ENCODE assay signal across 35 mouse cellular contexts in genomic region chr14:99431697-99432096, GRCm38 (mm10).
"Had no signal": no experiment of that assay in that cellular context is flagged by ENCODE, and none has a peak within 500 bp of the region (broad histone marks: within the 10 kb centered on the region; RNA-seq: fewer than 3 reads in every experiment).

No protein-coding gene starts in this region.

- H3K27me3 ChIP-seq: heart, embryonic 12.5 days; heart, embryonic 13.5 days; heart, embryonic 15.5 days; hindbrain, embryonic 12.5 days; hindbrain, embryonic 13.5 days; hindbrain, embryonic 15.5 days; intestine, embryonic 15.5 days; kidney, embryonic 15.5 days had no signal

- H3K4me3 ChIP-seq: heart, embryonic 10.5 days; heart, embryonic 12.5 days; heart, embryonic 13.5 days; heart, embryonic 15.5 days; hindbrain, embryonic 10.5 days; hindbrain, embryonic 12.5 days; hindbrain, embryonic 13.5 days; hindbrain, embryonic 15.5 days; intestine, embryonic 15.5 days; kidney, embryonic 15.5 days; layer of hippocampus, adult 2 months had no signal

- H3K4me1 ChIP-seq: heart, embryonic 10.5 days; heart, embryonic 12.5 days; heart, embryonic 13.5 days; heart, embryonic 15.5 days; hindbrain, embryonic 10.5 days; hindbrain, embryonic 12.5 days; hindbrain, embryonic 13.5 days; hindbrain, embryonic 15.5 days; intestine, embryonic 15.5 days; kidney, embryonic 15.5 days had no signal

- H3K36me3 ChIP-seq: heart, embryonic 10.5 days; heart, embryonic 12.5 days; heart, embryonic 13.5 days; heart, embryonic 15.5 days; hindbrain, embryonic 10.5 days; hindbrain, embryonic 12.5 days; hindbrain, embryonic 13.5 days; hindbrain, embryonic 15.5 days; intestine, embryonic 15.5 days; kidney, embryonic 15.5 days had no signal

- ATAC-seq: hindbrain, embryonic 16.5 days; hindbrain, postnatal 0 days; inflammation-experienced regulatory T-cells, adult 6 months; intestine, embryonic 15.5 days; intestine, embryonic 16.5 days; intestine, postnatal 0 days had no signal

- H3K9me3 ChIP-seq: heart, embryonic 10.5 days; heart, embryonic 12.5 days; heart, embryonic 13.5 days; heart, embryonic 15.5 days; hindbrain, embryonic 10.5 days; hindbrain, embryonic 12.5 days; hindbrain, embryonic 13.5 days; hindbrain, embryonic 15.5 days; intestine, embryonic 15.5 days; kidney, embryonic 15.5 days had no signal

- H3K4me2 ChIP-seq: heart, embryonic 11.5 days; heart, embryonic 12.5 days; heart, embryonic 13.5 days; heart, embryonic 15.5 days; hindbrain, embryonic 12.5 days; hindbrain, embryonic 13.5 days; hindbrain, embryonic 14.5 days; hindbrain, embryonic 15.5 days; intestine, embryonic 15.5 days; kidney, embryonic 15.5 days had no signal

- H3K27ac ChIP-seq: heart, embryonic 10.5 days; heart, embryonic 13.5 days; heart, embryonic 15.5 days; hindbrain, embryonic 10.5 days; hindbrain, embryonic 12.5 days; hindbrain, embryonic 13.5 days; hindbrain, embryonic 14.5 days; hindbrain, embryonic 15.5 days; hindbrain, postnatal 0 days; intestine, embryonic 15.5 days; kidney, embryonic 15.5 days; kidney, postnatal 0 days; layer of hippocampus, adult 2 months had no signal

- H3K9ac ChIP-seq: heart, embryonic 12.5 days; heart, embryonic 13.5 days; heart, embryonic 15.5 days; hindbrain, embryonic 12.5 days; hindbrain, embryonic 13.5 days; hindbrain, embryonic 14.5 days; hindbrain, embryonic 15.5 days; intestine, embryonic 15.5 days; kidney, embryonic 15.5 days had no signal

- DNase-seq: heart, postnatal 10 days; heart, postnatal 14 days; heart, postnatal 36 days; heart, postnatal 4 days; kidney, adult 11 months; kidney, adult 18-20 months; kidney, adult 2 months; kidney, adult 8-10 months; kidney, adult 9 months; kidney, postnatal 10 days; kidney, postnatal 14 days; kidney, postnatal 25 days; kidney, postnatal 36 days; kidney, postnatal 4 days; layer of hippocampus, adult 9-11 months; layer of hippocampus, postnatal 36 days had no signal
